Mouse (Mus musculus) E14TG2a.4 (cell line): ENCODE measurements around the gene Rhoh.

Experiments
- CTCF ChIP-seq: conservative IDR thresholded peaks from 2 replicates; pipeline ENCODE4 v1.5.1; 2014; ENCODE audit warnings: low read length
- NANOG ChIP-seq: IDR thresholded peaks from 2 replicates; pipeline ENCODE4 v1.6.1; 2014; ENCODE audit warnings: borderline replicate concordance, low read length, mixed read lengths
- POU5F1 ChIP-seq: IDR thresholded peaks from 2 replicates; pipeline ENCODE4 v1.6.1; 2014; ENCODE audit warnings: low read length, borderline replicate concordance

DNA sequence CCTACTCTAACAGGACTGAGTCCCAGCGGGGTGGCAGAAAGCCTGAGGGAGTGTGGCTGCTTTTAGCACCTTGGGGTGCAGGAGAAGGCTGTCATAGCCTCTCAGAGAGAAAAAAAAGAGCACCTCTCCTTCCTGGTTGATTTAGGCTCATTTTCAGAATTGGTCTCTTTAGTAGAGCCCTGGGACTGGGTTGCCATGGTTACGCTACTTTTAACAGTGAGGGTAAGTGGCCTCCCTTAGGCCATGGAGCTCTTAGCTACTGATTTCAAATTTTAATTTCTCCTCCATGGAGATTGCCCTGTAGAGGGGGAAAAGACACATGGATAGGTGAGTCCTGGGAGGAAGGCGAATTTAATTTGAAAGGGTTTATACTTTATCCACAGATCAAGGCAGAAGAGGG, 57.6 kb downstream of the Rhoh start:
- TF ChIP-seq CTCF (no peak), NANOG (no peak), POU5F1 (no peak)
